Mouse (Mus musculus) kidney, adult 2 months (tissue): ENCODE results near the gene Eya2. TPM values are rescaled to one million over a fixed set of nuclear protein-coding genes. Genes with fewer than 3 reads are reported as not detected.

Source experiments
- DNase-seq: peaks from one replicate; pipeline ENCODE4 v3.0.0; 2021
- H3K27ac ChIP-seq: fragments of 200-500 bp; 2 replicates; pipeline ENCODE4 v1.5.1; 2012; ENCODE audit warnings: low read depth, low read length, control low read depth, inconsistent platforms; ENCODE audit not compliant: insufficient read depth
- H3K27me3 ChIP-seq: fragments of 200-500 bp; replicated peaks from 2 replicates; pipeline ENCODE4 v1.6.1; 2012; ENCODE audit warnings: mild to moderate bottlenecking, moderate library complexity, low read length, inconsistent platforms; ENCODE audit not compliant: control insufficient read depth, insufficient read depth
- H3K36me3 ChIP-seq: fragments of 200-500 bp; 2 replicates; pipeline ENCODE4 v1.6.1; 2012; ENCODE audit warnings: mild to moderate bottlenecking, moderate library complexity, low read length, inconsistent platforms; ENCODE audit not compliant: control insufficient read depth, insufficient read depth
- H3K4me1 ChIP-seq: fragments of 200-500 bp; 2 replicates; pipeline ENCODE4 v1.6.1; 2011; ENCODE audit warnings: low read length; ENCODE audit not compliant: control insufficient read depth, insufficient read depth
- H3K4me3 ChIP-seq: fragments of 200-500 bp; 2 replicates; pipeline ENCODE4 v1.5.1; 2011; ENCODE audit warnings: mild to moderate bottlenecking, low read depth, low read length, control low read depth; ENCODE audit not compliant: insufficient read depth
- CTCF ChIP-seq: fragments of 200-500 bp; conservative IDR thresholded peaks from 2 replicates; pipeline ENCODE4 v1.5.1; 2011; ENCODE audit warnings: low read depth, mild to moderate bottlenecking, control low read depth, low read length, moderate library complexity, mixed read lengths; ENCODE audit not compliant: insufficient read depth, insufficient read length
- POLR2A ChIP-seq: fragments of 200-500 bp; IDR thresholded peaks from one replicate; pipeline ENCODE4 v1.6.1; 2011; ENCODE audit warnings: low read depth, low read length, control low read depth
- WGBS: fragments of 180-500 bp; shearing (Covaris S2); methylation state at CpG from one replicate; pipeline ENCODE4 v1.1.7; 2018; 5-methylcytosine and 5-hydroxymethylcytosine counted together
- polyA plus RNA-seq: library from polyadenylated mRNA; depleted of rRNA; stranded (reverse); fragments of >200 nt; gene quantifications from 2 replicates; pipeline ENCODE4 v1.2.3, GENCODE M21; 2012; rRNA removed

The Eya2 gene
- polyA plus RNA-seq, 1 experiment: 7.7 TPM

- no peak for DNase-seq
- no peaks in the 10 kb centered on the region for H3K27me3 ChIP-seq
- TF ChIP-seq CTCF: no peak
- TF ChIP-seq POLR2A: no peak
- H3K4me1 ChIP-seq: peaks cover 3% of the 10 kb centered on the region; the same call in 1 of the 2 replicates
- no peaks in the 10 kb centered on the region for H3K36me3 ChIP-seq
- 72% methylated on average over 3 of the region's 3 CpGs for whole genome bisulfite sequencing
- no peak overlapping the region for H3K4me3 ChIP-seq
- no peak overlapping the region for H3K27ac ChIP-seq
These were observed 225.2 kb downstream of the Eya2 start for GRCm38 (mm10) chr2:165820073-165820472.

GRCm38 (mm10) chr2:165820504-165821095, 225.8 kb downstream of the Eya2 start:
- 55% methylated on average over 15 of the region's 15 CpGs for WGBS
- DNase-seq: no peak
- TF ChIP-seq POLR2A (no peak), CTCF (no peak)
- Histone ChIP-seq H3K4me1 (peaks cover 4% of the 10 kb centered on the region; the same call in 1 of the 2 replicates), H3K27ac (no peak overlapping the region), H3K36me3 (no peaks in the 10 kb centered on the region), H3K27me3 (no peaks in the 10 kb centered on the region), H3K4me3 (no peak overlapping the region)

Other genes starting within 250 kb of the Eya2 start
- not detected in 2 replicates for gene Zfp663, start 226.3 kb upstream of the Eya2 start, polyA plus RNA-seq
- gene Zfp334, start 206.8 kb upstream of the Eya2 start, polyA plus RNA-seq: 1.1 and 1.2 TPM in 2 replicates
- 0.09 and 0.11 TPM in 2 replicates for gene Ocstamp, start 194.6 kb upstream of the Eya2 start, polyA plus RNA-seq
- gene Slc13a3, start 121.8 kb upstream of the Eya2 start, polyA plus RNA-seq: 584 and 709 TPM in 2 replicates
- 15.5 and 16.3 TPM in 2 replicates for gene Trp53rka, start 101.7 kb upstream of the Eya2 start, polyA plus RNA-seq
- 1.5 and 1.7 TPM in 2 replicates for gene Slc2a10, start 91.2 kb upstream of the Eya2 start, polyA plus RNA-seq